Mouse (Mus musculus): ENCODE measurements around the gene Btbd16. TPM values are rescaled to one million over a fixed set of nuclear protein-coding genes. Genes with fewer than 3 reads are reported as not detected.

Gene Btbd16
- total RNA-seq, 2 experiments from 2014 or later, result not detected

DNA sequence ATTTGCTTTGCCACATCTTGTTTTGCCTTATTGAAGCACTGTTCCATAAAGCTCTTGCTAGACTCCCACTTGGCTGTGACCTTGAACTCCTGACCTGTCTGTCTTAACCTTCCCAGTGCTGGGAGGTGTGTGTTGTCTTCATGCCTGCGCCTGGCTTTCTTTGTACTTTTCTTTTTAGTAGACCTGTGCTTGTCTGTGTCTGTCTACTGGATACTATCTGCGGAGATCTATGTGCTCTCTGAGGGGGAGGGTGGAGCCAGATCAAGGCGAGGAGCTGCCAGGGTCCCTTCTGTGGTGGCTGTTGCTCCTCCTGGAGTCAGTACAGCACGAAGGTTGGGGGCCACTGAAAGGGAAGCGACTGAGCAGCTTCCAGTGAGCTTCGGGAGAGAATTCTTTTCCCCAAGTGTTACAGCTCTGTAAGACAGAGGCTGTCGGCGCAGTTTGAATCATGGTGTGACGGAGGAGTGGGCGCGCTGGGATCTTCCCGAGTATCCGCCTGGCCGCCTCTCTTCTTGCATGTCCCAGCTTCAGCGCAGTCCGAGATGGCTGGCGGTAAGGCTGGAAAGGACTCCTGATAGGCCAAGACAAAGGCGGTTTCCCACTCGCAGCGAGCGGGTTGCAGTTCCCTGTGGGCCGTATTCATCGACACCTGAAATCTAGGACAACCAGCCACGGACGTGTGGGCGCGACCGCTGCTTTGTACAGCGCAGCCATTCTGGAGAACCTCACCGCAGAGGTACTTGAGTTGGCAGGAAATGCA lies 7.3 kb upstream of the Btbd16 start:
- ATAC-seq (replicated peaks; ENCODE audit: low FRiP score, poor library complexity, severe bottlenecking), result no peak

DNA sequence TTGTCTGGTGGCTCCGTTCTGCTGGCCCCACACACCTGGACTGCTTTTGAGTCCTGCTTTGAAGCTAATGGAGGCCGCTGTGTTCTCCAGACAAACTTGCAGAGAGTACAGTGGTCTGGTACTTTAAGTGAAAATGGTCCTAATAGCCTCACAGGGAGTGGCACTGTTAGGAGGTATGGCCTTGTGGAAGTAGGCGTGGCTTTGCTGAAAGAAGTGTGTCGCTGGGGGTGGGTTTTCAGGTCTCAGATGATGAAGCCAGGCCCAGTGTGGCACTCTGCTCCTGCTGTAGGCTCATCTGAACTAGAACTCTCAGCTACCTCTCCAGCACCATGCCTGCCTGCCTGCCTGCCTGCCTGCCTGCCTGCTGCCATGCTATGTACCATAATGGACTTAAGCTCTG lies 5.7 kb upstream of the Btbd16 start:
- ATAC-seq (replicated peaks; ENCODE audit: low FRiP score, poor library complexity, severe bottlenecking), result no peak

DNA sequence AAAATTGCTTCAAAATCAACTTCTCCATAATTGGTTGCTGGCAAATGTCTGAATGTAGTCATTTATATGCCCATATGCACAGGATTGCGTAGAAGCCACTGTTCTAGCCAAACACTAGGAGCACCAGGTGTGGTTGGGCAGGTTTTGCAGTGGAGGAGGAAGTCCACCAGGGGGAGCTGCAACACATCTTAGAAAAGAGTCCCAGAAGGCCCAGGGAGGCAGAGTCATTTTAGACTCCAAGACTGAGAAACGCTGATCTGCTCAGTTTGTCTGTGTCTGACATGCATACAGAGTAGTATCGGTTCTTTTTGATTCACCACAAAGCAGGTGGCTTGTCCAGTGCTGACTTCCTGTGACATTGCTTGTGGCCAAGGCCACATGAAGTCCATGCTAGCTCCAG lies 3.2 kb upstream of the Btbd16 start:
- no peak for ATAC-seq (replicated peaks; ENCODE audit: low FRiP score, poor library complexity, severe bottlenecking)

DNA sequence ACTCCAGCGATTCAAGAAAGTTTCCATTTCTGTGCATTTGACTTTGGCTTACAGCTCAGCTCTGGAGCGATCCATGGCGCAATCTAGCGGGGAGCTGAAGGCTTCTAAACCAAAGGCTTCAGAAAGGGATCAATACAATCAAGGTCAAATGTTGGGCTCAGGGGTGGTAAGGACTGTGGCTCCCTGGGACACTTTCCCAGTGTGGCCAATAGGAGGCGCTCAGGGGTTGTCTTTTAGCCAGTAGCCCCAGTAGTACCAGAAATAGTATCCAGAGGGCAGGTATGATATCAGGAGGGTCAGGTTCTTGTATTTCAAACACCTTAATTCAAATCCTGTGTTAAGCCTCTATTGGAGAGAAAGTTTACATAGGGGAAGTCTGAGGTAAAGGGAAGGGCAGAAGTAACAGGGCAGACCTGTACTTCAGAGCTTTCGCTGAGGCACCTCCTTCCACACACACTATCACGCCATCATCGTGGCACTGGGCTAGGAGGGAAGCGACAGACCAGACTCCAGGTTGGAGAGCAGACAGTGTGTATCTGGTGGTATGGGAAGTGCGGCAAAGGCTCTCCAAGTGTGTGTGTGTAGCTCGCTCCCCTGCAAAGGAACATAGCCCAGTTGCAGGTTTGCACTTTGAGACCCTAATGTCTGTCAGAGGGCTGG lies 568 bp upstream of the Btbd16 start:
- no peak for ATAC-seq (replicated peaks; ENCODE audit: low FRiP score, poor library complexity, severe bottlenecking)

DNA sequence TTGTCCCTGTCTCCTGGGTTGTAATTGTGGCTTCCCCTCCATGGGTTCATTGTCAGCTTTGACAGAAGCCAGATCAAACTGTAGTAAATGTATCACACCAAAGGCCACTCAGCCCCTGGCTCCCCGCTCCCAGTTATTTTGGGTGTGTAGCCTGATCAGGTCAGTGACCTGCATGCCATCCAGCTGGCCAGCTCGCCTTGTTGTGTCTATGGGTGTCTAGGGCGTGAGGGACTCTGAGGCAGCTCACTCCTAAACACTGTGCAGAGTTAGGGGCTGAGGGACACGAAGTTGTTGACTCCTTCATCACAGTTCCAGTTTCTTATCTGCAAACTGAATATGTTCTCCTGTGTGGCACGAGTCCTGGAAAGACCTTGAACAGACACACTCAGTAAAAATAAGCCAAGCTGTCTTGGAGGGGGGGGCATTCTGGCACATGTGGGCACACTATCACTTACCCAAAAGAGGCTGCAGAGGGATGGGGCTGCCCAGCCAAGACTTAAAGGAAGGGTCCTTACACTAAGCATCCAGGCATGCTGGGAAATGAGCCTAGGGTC lies 7.1 kb downstream of the Btbd16 start:
- ATAC-seq (replicated peaks; ENCODE audit: low FRiP score, poor library complexity, severe bottlenecking), result no peak

DNA sequence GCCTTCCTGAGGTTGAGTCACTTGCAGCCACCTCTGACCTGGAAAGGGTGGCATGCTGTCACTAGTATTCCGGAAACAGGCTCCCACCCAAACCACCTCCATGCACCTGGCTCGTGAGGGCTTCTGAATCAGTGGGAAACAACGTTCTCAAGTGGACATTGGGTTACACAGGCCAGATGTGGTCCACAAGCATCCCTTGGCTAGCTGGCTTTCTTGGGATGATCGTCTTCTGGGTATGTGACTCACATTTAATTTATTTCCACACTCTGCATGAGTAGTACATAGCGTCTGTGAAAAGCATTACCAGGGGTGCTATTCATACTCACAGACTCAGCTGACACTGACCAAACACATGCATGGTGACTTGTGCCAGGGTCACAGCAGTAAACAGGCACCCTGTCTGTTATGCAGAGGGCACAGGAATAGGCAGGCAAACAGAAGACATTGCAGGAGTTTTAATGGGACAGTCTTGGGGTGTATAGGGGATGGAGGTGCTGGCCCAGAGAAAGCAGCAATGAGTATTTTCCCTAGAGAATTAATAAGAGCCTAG lies 8.7 kb downstream of the Btbd16 start:
- no peak for ATAC-seq (replicated peaks; ENCODE audit: low FRiP score, poor library complexity, severe bottlenecking)

DNA sequence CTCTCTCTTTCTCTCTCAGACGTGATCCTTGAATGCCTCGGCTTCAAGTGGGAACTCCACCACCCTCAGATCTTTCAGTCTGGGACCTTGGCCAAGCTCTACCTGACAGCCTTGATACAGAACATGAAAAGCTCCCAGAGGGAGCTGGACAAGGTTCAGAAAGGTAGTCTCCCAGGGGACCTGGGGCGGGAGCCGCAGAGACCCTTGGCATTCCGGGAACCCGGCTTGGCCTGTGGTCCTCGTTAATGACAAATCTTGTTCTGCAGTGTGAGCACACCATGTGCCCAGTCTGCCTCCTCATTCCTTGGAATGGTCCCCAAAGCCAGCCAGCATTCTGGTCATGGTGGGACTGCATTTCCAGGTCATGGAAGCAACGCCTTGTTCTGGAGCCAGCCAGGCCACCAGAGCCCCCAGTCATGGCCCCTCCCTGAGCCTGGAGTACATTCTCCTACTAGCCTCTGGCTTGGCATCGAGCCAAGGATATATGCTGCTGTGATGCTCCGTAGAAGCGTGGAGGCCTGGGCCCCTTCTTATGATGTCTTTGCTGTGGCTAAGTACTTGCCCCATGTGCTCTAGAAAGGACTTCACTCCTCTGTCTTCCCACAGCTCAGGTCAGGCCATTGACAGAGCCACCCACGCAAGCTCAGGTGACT lies 12.2 kb downstream of the Btbd16 start:
- no peak for ATAC-seq (replicated peaks; ENCODE audit: low FRiP score, poor library complexity, severe bottlenecking)

DNA sequence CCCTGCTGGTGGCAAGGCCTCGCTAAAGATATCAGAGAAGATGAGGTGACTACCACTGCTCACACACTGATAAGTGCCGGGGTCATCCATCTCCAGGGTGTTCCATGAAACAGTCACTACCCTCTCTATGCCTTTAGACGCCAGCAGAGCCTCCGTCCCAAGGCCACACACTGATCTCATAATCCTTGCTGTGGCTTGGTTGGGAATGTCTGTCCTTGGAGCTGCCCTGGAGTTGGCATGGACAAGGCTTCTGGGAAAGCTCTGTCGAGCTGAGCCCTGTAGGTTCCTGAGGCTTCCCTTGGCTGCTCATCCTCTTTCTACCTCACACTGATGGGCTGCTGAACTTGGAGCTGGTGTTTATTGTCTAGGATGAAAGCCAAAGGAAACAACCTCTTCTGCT lies 12.8 kb downstream of the Btbd16 start:
- no peak for ATAC-seq (replicated peaks; ENCODE audit: low FRiP score, poor library complexity, severe bottlenecking)

DNA sequence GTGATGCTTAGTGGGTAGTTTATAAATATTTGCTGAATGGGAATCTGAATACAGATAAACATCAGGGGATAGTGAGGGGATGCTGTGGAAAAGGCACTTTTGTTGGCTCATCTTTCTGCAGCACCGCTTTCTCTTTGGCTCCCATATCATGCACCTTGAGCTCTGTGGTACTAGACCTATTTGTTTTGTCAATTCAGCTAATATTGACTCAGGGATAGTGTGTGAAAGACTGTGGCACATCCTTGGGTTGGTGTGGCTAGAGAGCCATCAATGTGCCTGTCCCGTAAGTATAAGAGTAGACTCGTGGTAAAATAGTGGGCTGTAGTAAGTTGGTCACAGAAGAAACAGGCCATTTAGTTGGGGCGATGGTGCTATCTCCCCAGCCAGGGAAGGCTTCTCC lies 13.7 kb downstream of the Btbd16 start:
- no peak for ATAC-seq (replicated peaks; ENCODE audit: low FRiP score, poor library complexity, severe bottlenecking)

DNA sequence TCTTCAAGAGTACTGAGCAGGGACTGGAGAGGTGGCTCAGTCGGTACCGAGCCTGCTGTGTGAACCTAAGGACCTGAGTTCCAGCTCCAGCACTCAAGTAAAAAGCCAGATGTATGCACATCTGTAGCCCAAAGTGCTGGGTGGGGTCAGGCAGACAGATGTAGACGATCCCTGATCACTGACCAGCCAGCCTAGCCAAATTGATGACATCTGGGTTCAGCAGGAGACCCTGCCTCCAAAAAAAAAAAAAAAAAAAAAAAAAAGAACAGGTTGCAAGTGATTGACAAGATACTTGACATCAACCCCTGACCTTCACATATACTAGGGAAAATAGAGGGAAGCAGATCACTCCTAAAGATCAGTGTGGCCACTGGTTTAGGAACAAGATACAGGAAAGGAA lies 15.1 kb downstream of the Btbd16 start:
- ATAC-seq (replicated peaks; ENCODE audit: low FRiP score, poor library complexity, severe bottlenecking), result no peak

DNA sequence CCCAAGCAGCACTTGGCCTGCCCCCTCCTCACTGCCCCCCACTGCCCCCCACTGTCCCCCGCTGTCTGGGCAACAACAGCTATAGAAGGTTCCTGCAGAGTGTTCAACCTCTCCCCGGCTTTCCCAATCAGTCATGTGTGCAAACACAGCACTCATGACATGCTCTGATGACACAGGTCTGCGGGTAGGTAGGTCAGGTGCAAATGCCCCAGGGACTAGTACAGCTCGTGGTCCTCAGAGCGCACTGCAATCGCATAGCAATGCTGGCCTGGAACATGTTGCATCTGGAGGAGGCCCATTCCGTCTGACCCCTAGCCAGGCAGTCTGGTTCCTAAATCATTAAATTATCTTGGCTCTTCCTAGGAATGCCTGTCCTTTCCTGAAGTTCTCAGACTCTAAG lies 15.6 kb downstream of the Btbd16 start:
- no peak for ATAC-seq (replicated peaks; ENCODE audit: low FRiP score, poor library complexity, severe bottlenecking)

DNA sequence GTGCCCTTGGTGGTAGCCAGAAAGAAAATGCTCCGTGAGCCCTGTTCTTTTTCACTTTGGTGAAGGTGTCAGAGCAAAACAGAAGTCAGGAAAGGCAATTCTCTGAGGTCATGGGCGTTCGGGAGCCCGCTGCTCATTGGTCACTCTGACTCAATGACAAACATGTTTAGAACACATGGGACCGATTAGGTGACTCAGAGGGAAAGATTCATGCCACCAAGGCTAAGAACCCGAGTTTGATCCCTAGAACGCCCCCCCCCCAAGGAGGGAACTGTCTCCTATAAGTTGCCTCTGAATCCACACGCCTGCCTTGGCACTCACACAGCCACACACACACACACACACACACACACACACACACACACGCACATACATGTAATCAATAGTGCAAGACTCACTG lies 19.8 kb downstream of the Btbd16 start:
- ATAC-seq (replicated peaks; ENCODE audit: low FRiP score, poor library complexity, severe bottlenecking), result no peak

DNA sequence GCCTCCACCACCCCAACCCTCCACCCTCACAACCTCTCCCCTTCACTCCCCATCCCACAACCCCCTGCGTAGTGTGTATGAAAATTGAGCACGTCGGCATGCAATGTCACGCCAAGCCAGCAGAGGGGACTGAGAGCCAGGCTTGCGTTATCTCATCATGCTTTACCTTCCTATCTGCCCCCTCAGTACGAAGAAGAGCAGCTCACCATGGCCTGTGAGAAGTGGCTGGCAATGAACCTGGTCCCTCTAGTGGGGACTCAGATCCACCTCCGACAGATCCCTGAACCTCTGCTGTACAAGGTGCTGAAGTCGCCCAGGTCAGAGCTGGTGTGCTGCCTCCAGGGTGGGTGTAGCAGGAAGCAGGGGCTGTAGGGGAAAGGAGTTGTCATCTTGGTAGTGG lies 22.9 kb downstream of the Btbd16 start:
- ATAC-seq (replicated peaks; ENCODE audit: low FRiP score, poor library complexity, severe bottlenecking), result no peak

DNA sequence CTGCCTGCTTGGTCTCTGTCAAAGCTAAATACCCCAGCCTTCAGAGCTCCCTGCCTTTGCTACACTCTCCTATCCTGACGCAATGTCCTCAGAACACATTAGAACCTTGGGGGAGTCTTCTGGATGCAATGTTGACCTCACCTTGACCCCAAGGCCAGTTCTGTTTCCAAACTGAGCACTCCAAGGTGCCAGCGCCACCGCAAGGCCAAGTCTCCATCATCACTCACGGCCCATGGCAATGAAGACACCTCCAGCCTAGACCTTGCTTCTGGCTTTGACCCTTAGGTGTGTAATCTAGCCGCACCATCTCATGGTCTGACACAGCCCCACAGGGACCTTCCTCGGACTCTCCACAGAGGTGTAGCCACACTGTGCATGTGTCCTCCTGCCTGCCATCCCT lies 23.7 kb downstream of the Btbd16 start:
- ATAC-seq (replicated peaks; ENCODE audit: low FRiP score, poor library complexity, severe bottlenecking), result no peak

DNA sequence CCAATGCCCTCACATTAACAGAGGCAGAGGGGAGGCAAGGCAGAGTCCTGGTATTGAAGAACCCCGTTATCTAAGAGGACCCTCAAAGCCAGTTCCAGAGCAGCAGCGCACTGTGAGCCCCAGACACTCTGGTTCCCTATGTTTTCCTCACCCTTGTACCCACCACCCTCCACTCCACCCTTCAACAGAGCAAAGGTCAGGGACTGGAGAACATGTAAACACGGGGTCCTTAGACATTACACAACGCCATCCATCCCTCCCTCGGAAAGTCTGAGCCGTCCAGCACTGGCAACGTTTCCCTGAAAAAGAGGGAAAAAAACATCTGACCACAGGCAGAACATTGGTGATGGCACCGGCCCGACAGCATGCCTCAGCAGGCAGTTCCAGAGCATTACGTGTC lies 25.5 kb downstream of the Btbd16 start:
- no peak for ATAC-seq (replicated peaks; ENCODE audit: low FRiP score, poor library complexity, severe bottlenecking)

DNA sequence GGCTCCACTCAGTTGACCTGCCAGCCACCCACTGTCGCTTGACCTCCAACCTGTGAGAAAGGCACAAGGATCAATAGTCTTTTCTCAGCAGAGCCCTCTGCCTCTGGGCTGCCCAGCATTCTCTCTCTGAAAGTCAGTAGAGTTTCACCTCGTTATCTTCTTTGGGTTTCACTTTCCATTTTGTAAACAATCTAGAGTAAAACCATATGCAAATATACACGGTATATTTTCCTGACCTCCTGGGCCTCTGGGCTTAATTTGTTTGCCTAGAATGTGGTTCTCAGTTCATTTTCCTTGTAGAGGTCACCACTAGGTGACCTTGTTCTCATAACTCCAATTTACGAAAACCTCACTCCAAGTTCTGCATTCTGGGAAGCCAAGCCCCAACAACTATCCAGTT lies 26.8 kb downstream of the Btbd16 start:
- ATAC-seq (replicated peaks; ENCODE audit: low FRiP score, poor library complexity, severe bottlenecking), result no peak

DNA sequence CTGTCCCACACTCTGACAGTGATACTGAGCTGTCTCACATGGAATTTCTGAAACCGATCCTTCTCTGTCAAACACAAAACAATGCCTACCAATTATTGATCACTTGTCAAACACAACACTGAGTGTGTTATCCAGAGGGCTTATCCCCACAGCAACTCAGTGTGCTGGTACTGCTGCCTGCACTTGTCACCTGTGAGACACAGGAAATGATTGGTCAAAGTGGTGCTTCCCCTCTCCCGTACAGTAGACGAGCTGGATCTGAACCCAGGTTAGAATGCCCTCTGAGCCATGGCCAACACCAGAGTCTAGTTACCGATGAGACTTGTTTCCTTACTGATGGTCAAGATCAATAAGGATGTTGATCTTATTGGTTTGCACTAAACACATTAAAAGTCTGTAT lies 27.9 kb downstream of the Btbd16 start:
- no peak for ATAC-seq (replicated peaks; ENCODE audit: low FRiP score, poor library complexity, severe bottlenecking)

DNA sequence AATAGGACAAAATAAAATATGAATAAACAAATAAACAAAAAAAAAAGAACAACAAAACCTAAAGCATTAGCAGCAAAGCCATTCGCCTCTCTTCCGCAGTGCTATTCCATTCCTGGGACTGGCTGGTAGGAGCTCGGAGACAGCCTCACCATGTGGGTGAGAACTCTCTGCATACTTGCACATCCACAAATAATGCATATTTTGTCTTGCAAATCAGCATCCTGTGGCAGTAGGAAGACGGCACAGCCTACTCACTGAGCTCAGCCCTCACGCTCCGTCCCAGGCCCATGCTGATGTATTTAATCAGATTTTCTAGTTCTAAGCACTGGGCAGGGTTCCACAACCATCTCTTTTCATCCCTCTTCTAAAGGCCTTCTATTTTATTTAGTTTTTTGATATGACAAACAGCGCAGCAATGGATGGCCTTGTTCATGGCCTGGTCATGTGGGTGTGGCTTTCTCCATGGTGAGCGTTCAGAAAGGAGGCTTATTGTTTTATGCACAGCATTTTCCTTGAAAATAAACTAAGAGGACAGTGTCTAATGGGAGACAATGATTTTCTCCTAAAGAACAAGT lies 29.5 kb downstream of the Btbd16 start:
- no peak for ATAC-seq (replicated peaks; ENCODE audit: low FRiP score, poor library complexity, severe bottlenecking)

DNA sequence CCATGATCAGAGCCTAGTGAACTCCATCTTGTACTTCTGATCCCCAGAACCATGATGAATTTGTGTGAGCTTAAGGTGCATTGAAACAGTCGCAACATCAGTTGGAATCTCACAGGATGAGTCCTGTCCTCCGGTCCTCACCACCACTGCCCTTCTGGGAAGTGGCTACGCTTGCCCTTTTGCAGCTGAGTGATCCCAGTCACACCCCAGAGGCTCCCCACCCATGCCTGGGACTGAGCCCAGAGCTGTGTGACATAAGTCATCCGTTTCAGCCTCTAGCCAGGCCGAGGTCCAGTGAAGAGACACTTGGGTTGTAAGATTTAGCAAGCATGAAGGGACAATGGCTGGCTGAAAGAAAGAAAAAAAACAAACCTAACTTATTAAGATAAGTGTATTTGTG lies 31.1 kb downstream of the Btbd16 start:
- no peak for ATAC-seq (replicated peaks; ENCODE audit: low FRiP score, poor library complexity, severe bottlenecking)

DNA sequence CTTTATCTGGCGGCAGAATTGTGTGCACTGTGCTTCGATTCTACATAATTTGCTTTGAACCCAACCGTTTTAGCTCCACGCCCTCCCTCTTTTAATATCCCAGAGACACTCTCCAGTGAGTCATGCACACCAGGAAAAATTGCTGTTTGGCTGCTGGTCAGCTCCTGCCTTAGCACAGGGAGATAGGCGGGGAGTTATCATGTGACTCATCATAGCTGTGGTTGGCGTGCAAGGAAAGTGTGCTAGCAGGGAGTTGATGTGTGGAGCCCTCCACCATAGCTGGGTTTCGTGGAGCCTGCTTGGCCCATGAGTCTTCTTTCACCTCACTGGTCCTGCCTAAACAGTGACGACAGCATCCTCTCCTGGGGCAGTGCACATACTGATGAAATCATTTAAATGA lies 33.9 kb downstream of the Btbd16 start:
- ATAC-seq (replicated peaks; ENCODE audit: low FRiP score, poor library complexity, severe bottlenecking), result no peak
